In the genomic region with DNA sequence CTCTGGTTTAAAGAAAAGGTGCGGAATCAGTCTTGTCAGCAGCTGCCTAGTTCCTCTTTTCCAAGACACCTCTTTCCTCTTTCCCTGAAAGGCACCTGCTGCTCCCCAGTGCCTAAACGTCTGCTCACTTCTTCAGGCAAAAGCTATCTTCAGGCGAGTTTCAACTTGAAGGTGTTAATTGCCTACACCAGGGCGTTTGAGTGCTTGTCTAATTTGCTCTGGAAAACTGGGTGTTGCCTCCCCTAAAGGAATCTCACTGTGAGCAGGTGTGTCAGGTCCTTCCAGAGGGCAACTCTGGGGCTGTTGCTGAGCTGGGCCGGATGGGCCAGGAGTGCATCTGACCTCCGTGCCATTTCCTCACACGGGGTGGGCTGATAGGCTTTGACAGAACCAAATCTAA, we compare ENCODE assay signal across 9 mouse cellular contexts. TPM values are rescaled to one million over a fixed set of nuclear protein-coding genes. Genes with fewer than 3 reads are reported as not detected.
DNase-seq lines count a peak whose midpoint lies in the region; ATAC-seq and TF ChIP-seq lines count a peak whose summit lies in the region.
"Had no signal": no experiment of that assay in that cellular context is flagged by ENCODE, and none has a peak within 500 bp of the region (broad histone marks: within the 10 kb centered on the region; RNA-seq: fewer than 3 reads in every experiment).

No protein-coding gene starts in this region.

- H3K4me3 ChIP-seq in forebrain, embryonic 11.5 days (ENCODE audit: low read depth, low read length) = no peak overlapping the region
- H3K4me3 ChIP-seq in forebrain, postnatal 0 days (ENCODE audit: low read depth, low read length) = no peak overlapping the region
- no peak overlapping the region for H3K4me3 ChIP-seq in liver, embryonic 14.5 days (ENCODE audit: insufficient read depth in 1 of 2, low read depth in 2 of 2, low read length in 2 of 2)
- H3K4me3 ChIP-seq: hindbrain, embryonic 10.5 days had no signal

- TF ChIP-seq CTCF in forebrain, postnatal 0 days (IDR thresholded peaks at IDR 0.05; ENCODE audit: low read depth) = no peak
- no peak for TF ChIP-seq CTCF in liver, embryonic 14.5 days (IDR thresholded peaks at IDR 0.05; ENCODE audit: low read depth)

- no peak overlapping the region for H3K27ac ChIP-seq in forebrain, embryonic 11.5 days (ENCODE audit: low read depth, low read length)
- no peak overlapping the region for H3K27ac ChIP-seq in forebrain, postnatal 0 days (ENCODE audit: low read depth, low read length)
- no peak overlapping the region for H3K27ac ChIP-seq in liver, embryonic 14.5 days
- H3K27ac ChIP-seq: hindbrain, embryonic 10.5 days had no signal

- H3K4me1 ChIP-seq in forebrain, embryonic 11.5 days (replicated peaks; ENCODE audit: control insufficient read depth, insufficient read depth, low read length) = no peaks in the 10 kb centered on the region
- H3K4me1 ChIP-seq in forebrain, postnatal 0 days (ENCODE audit: insufficient read depth) = no peaks in the 10 kb centered on the region
- peaks cover 0 to 10% of the 10 kb centered on the region in 2 experiments; a peak in 2 of 4 replicates for H3K4me1 ChIP-seq in liver, embryonic 14.5 days (replicated peaks; ENCODE audit: control insufficient read depth in 2 of 2, insufficient read depth in 2 of 2, low read length in 1 of 2)

- no peaks in the 10 kb centered on the region for H3K27me3 ChIP-seq in forebrain, embryonic 11.5 days (ENCODE audit: control insufficient read depth, insufficient read depth, low read length)
- H3K27me3 ChIP-seq in forebrain, postnatal 0 days (ENCODE audit: insufficient read depth, low read length) = no peaks in the 10 kb centered on the region
- no peaks in the 10 kb centered on the region for H3K27me3 ChIP-seq in liver, embryonic 14.5 days (ENCODE audit: control insufficient read depth, insufficient read depth, low read length)

- no peak overlapping the region for H3K9ac ChIP-seq in forebrain, embryonic 11.5 days (ENCODE audit: low read length)
- H3K9ac ChIP-seq in forebrain, postnatal 0 days = no peak overlapping the region
- no peak overlapping the region for H3K9ac ChIP-seq in liver, embryonic 14.5 days (replicated peaks)

- no peak for TF ChIP-seq EP300 in liver, embryonic 14.5 days (IDR thresholded peaks at IDR 0.05; ENCODE audit: low read depth)

- no peaks in the 10 kb centered on the region for H3K36me3 ChIP-seq in forebrain, embryonic 11.5 days (ENCODE audit: control insufficient read depth, insufficient read depth, low read length)
- H3K36me3 ChIP-seq in forebrain, postnatal 0 days (ENCODE audit: insufficient read depth) = no peaks in the 10 kb centered on the region
- H3K36me3 ChIP-seq in liver, embryonic 14.5 days (replicated peaks; ENCODE audit: control insufficient read depth, insufficient read depth, low read depth) = no peaks in the 10 kb centered on the region
- H3K36me3 ChIP-seq: hindbrain, embryonic 10.5 days had no signal

- no peak overlapping the region for H3K4me2 ChIP-seq in forebrain, embryonic 11.5 days (ENCODE audit: low read depth, low read length, severe bottlenecking)
- no peak overlapping the region for H3K4me2 ChIP-seq in forebrain, postnatal 0 days (ENCODE audit: low read depth)
- H3K4me2 ChIP-seq in liver, embryonic 14.5 days (ENCODE audit: low read depth) = no peak overlapping the region

- no peaks in the 10 kb centered on the region for H3K9me3 ChIP-seq in forebrain, embryonic 11.5 days (ENCODE audit: control insufficient read depth, low read length)
- no peaks in the 10 kb centered on the region for H3K9me3 ChIP-seq in forebrain, postnatal 0 days (ENCODE audit: low read length)
- no peaks in the 10 kb centered on the region for H3K9me3 ChIP-seq in liver, embryonic 14.5 days (ENCODE audit: control insufficient read depth, low read length)
- H3K9me3 ChIP-seq: hindbrain, embryonic 10.5 days had no signal

- DNase-seq in forebrain, embryonic 11.5 days (ENCODE audit: low spot score) = peak; percentile 45
- no peak for DNase-seq in forebrain, postnatal 0 days
- no peak for DNase-seq in liver, embryonic 14.5 days (ENCODE audit: low read depth in 3 of 3, low spot score in 3 of 3)
- DNase-seq in liver = no peak
- peak; percentile 36 to 38 for DNase-seq in thymus, postnatal 36 days
- no peak for DNase-seq in thymus, postnatal 10 days (ENCODE audit: low spot score in 2 of 2)
- no peak for DNase-seq in urinary bladder, postnatal 14 days (ENCODE audit: low spot score)
- no peak for DNase-seq in layer of hippocampus, postnatal 10 days (ENCODE audit: low spot score in 2 of 2)

- ATAC-seq in forebrain, embryonic 11.5 days (replicated peaks; ENCODE audit: low FRiP score) = no peak; the same call in 1 of the 2 replicates
- ATAC-seq in forebrain, postnatal 0 days = no peak
- ATAC-seq in liver, embryonic 14.5 days (ENCODE audit: insufficient read depth) = 0 out of 2 replicates have a peak, but pooled peaks have one; percentile 37

- WGBS in forebrain, embryonic 11.5 days = 40% methylated on average over 7 of the region's 7 CpGs
- WGBS in forebrain, postnatal 0 days = 48% methylated on average over 7 of the region's 7 CpGs
- WGBS in liver, embryonic 14.5 days (ENCODE audit: insufficient replicate concordance) = 31% methylated on average over 7 of the region's 7 CpGs

RNA-seq across cellular contexts. Expression of a gene that starts 15.5 kb away (rescaled TPM):
- polyA plus RNA-seq in forebrain, embryonic 11.5 days (2014; fragmentation: Nextera tagmentation; extraction: Ambion mirVana) = 142 and 160 TPM in 2 replicates
- total RNA-seq in forebrain, postnatal 0 days (2014; rRNA removed) = 63.9 and 79.9 TPM in 2 replicates
- polyA plus RNA-seq in forebrain, postnatal 0 days (2015; fragmentation: Nextera tagmentation; extraction: Ambion mirVana) = 39.1 and 48.9 TPM in 2 replicates
- 5.9 and 7.9 TPM in 2 replicates for polyA plus RNA-seq in liver, embryonic 14.5 days (2012; rRNA removed)
- 16.0 and 20.3 TPM in 2 replicates for polyA plus RNA-seq in liver, embryonic 14.5 days (2014; fragmentation: Nextera tagmentation; extraction: Ambion mirVana)
- 10 to 100 TPM; 33.0 to 33.1 TPM for total RNA-seq in layer of hippocampus, postnatal 10 days (2021)

RNA-seq across cellular contexts. Expression of a gene that starts 58.5 kb away (rescaled TPM):
- polyA plus RNA-seq in forebrain, embryonic 11.5 days (2014; fragmentation: Nextera tagmentation; extraction: Ambion mirVana) = not detected in 2 replicates
- total RNA-seq in forebrain, postnatal 0 days (2014; rRNA removed) = 0.38 and 0.62 TPM in 2 replicates
- 0.30 and 0.64 TPM in 2 replicates for polyA plus RNA-seq in forebrain, postnatal 0 days (2015; fragmentation: Nextera tagmentation; extraction: Ambion mirVana)
- polyA plus RNA-seq in liver, embryonic 14.5 days (2012; rRNA removed) = 0.38 and 0.91 TPM in 2 replicates
- polyA plus RNA-seq in liver, embryonic 14.5 days (2014; fragmentation: Nextera tagmentation; extraction: Ambion mirVana) = 0.38 and 0.62 TPM in 2 replicates
- 1 to 10 TPM; 2.1 to 2.3 TPM for total RNA-seq in layer of hippocampus, postnatal 10 days (2021)
- polyA plus RNA-seq: hindbrain, embryonic 10.5 days had no signal

Comparison
In these comparisons a context has a peak if more than half of its experiments do, and no peak if none do; other contexts are left out.
1. DNase-seq: peak in forebrain, embryonic 11.5 days (single experiment) and thymus, postnatal 36 days (2 of 2); none in forebrain, postnatal 0 days (single experiment), liver, embryonic 14.5 days (0 of 3), liver (single experiment), thymus, postnatal 10 days (0 of 2), urinary bladder, postnatal 14 days (single experiment) and layer of hippocampus, postnatal 10 days (0 of 2).